Mouse (Mus musculus) WW6 (cell line): ENCODE measurements around the gene Clasrp.

ENCODE experiments used
- DNase-seq: peaks from one replicate; pipeline ENCODE4 v3.0.0-alpha.2; 2013; ENCODE audit warnings: low read depth, low spot score

Gene Clasrp

DNA sequence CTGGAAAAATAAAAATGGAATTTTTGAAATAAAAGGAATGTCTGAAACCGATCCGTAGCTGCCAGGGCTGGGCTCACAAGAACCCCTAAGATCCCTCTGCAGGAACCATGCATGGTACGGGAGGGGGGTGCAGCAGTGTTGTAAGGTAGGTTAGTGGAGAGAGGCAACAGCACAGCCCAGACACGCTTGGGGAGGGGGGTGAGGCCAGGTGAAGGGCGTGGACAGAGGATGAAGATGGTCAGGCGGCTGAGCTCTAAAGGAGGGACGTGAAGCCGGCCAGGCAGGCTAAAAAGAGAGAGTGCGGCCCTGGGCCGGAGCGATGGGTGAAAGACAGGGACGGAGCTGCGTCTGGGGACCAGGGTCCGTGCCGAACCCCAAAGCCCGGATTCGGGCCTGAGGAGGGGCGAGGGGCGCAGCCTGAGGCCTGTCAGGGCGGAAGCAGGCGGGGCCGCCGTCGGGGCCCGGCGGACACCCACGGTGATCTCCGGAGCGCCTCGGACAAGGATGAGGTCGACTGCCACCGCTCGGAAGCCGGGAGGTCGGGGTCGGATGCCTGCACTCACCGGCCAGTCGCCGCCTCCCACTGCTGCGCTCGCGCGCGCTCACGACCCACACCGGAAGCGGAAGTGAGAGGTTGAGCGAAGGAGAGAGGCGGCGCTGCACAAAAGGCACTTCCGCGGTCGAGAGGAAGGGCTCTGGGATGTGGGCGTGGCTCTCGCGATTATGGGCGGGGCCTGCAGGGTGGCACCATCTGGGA is at the start of gene Clasrp:
Gene Clasrp (minus strand): TSS at position 638 of the 757 bp plus-strand sequence.
- peak; percentile 89 for DNase-seq

DNA sequence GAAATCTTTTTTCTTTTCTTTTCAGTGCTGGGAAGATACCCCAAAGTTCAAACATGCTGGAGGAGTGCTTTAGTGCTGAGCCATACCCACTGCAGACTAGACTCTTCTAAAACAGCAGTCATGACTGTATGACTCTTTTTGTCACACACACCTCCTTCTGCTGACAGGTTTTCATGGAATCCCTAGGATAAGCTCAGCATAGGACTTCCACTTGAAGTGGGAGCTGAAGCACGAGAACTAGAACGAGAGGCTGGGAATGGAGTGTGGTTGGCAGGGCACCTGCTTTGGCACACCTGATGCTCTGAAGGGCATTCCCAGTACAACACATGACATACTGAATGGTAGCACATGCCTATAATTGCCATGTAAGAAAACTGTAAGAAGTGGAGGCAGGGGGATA is 48.3 kb upstream of the Clasrp start:
- DNase-seq = no peak

DNA sequence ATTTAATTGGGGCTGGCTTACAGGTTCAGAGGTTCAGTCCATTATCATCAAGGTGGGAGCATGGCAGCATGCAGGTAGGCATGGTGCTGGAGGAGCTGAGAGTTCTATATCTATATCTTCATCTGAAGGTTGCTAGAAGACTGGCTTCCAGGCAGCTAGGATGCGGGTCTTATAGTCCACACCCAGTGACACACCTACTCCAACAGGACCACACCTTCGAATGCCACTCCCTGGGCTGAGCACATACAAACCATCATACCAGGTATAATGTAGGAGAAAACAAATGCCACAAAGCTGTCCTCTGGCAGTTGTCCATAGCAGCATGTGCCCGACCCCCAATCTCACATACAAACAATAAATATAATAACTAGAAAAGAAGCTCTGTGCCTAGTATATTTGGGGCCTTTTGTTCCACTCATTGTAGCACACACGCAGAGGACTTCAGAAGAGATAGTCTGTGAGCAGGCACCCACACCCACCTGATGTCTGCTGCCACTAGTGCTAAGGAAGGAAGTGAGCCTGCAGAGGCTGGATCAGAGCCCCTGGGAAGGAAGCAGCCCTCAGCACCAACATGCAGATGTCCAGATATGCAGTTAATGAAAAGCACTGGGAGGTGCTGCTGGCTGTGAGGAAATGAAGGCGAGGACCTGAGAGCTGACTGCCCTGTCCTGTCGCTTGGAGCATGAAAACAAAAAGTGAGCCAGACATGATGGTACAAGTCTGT is 46.9 kb upstream of the Clasrp start:
- no peak for DNase-seq

GRCm38 (mm10) chr7:19641223-19641622 is 36.9 kb upstream of the Clasrp start:
- DNase-seq = no peak

GRCm38 (mm10) chr7:19635074-19635827 is 31.0 kb upstream of the Clasrp start:
- no peak for DNase-seq

DNA sequence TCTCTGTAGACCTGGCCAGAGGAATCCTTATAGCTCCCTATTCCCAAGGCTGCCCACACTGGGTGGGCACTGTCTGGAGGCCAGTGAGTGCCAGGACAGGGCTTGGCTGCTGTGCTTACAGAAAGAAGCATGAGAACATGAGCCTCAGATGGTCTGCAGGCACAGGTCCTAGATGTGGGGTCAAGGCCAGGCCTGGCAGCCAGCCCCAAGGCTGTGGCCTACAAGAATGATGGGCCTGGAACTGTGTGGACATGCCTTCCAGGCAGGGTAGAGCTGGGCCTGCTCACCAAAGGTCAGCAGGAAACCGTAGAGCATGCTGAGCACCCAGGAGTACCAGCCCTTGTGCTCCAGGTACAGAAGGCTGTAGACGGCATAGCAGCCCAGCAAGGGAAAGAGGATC is 30.3 kb upstream of the Clasrp start:
- DNase-seq = no peak

- DNase-seq = no peak
Measured at GRCm38 (mm10) chr7:19633855-19634254, 29.6 kb upstream of the Clasrp start.

- no peak for DNase-seq
Measured at GRCm38 (mm10) chr7:19633197-19633596, 28.9 kb upstream of the Clasrp start.

- no peak for DNase-seq
Measured at GRCm38 (mm10) chr7:19632720-19633119, 28.4 kb upstream of the Clasrp start.

DNA sequence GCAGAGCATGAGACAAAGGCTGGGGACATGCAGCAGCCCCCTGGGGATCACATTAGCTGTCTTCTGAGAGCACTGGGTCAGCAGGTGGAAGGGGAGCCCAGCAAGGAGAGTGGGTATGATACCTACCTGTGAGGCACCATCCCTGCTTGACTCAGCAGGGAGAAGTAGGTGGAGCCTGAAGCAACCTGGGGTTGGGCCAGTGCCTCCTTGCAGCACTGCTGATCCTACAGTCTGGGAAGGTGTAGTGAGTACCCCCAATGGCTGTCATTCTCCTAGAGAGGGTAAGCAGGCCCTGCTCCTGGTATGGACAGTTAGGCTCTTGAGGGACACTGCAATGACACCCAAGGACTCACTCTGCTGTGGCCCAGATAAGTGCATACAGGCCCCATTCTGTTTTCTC is 28.0 kb upstream of the Clasrp start:
- no peak for DNase-seq

DNA sequence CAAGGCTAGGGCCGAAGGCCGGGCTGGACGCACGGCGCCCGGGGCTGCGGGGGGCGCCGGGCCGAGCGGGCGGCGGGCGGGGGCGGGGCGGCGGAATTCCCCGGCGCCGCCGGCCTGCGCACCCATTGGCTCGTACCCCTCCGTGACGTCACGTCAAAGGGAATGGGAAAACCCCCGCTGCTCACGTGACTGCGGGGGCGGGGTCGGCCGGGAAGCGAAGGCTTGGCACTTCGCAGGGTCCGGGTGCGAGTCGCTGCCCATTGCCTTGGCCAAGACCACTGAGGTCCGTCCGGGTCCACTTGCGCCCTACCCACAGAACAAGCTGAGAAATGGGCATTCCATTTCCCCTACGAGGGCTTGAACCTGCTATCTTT is 25.1 kb upstream of the Clasrp start, which contains the start of gene Relb:
Gene Relb (minus strand): TSS at position 78 of the 374 bp plus-strand sequence.
- DNase-seq = peak; percentile 58

- DNase-seq = peak; percentile 98
Measured at GRCm38 (mm10) chr7:19628536-19629360, 24.5 kb upstream of the Clasrp start.

GRCm38 (mm10) chr7:19628192-19628535 is 23.9 kb upstream of the Clasrp start:
- DNase-seq = no peak

GRCm38 (mm10) chr7:19627721-19628120 is 23.4 kb upstream of the Clasrp start:
- no peak for DNase-seq

DNA sequence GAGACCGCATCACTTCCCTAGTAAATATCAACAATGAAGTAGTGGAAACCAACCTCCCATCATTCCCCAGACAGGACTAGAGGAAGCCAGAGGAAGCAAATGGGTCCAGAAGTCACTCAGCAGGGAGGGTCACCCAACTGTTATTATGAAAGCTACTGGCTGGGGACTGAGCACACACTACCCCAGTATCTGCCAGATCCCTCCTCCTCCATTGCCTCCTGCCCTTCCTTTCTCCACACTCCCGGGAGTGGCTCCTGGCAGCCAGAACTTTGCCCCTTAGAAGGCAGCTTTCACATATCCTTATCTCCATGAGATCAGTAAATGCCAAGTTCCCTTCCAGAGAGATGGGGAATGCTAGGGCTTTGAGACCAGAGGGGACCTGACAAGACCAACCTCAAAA is 19.1 kb upstream of the Clasrp start:
- DNase-seq = no peak

DNA sequence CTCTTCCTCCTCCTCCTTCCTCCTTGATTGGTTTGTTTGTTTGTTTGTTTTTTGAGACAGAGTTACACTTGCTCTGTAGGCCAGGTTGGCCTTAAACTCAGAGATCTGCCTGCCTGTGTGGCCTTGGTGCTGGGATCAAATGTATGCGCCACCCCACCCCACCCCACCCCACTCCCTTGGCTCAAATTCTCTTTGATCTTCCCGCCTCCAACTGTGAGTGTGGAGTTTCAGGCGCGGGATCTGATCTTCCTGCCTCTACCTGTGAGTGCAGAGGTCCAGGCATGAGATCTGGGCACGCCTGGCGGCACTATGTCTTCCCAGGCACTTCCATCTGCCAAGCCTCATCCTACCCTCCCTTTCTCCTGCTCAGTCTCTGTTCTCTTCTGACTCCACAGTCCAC is 18.0 kb upstream of the Clasrp start:
- DNase-seq = no peak

DNA sequence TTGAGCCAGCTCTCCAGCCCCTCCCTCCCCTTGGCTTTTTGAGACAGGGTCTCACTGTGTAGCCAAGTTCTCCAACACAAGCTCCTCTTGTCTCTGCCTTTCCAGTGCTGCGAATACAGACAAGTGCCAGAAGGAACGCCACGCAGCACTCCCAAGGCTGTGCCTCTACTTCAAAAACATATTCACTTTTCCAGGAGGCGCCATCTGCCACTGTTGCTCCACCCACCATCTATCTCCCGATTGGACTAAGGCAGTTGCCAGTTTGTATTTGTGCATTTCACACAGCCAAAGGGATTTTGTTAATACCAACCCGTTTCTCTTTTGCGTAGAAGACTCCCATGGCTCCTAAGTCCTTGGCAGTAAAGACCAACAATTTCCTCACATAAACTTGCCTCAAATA is 16.5 kb upstream of the Clasrp start:
- DNase-seq = no peak

GRCm38 (mm10) chr7:19619004-19619801 is 14.9 kb upstream of the Clasrp start:
- peak; percentile 67 for DNase-seq

GRCm38 (mm10) chr7:19615036-19615577 is 10.8 kb upstream of the Clasrp start:
- no peak for DNase-seq

DNA sequence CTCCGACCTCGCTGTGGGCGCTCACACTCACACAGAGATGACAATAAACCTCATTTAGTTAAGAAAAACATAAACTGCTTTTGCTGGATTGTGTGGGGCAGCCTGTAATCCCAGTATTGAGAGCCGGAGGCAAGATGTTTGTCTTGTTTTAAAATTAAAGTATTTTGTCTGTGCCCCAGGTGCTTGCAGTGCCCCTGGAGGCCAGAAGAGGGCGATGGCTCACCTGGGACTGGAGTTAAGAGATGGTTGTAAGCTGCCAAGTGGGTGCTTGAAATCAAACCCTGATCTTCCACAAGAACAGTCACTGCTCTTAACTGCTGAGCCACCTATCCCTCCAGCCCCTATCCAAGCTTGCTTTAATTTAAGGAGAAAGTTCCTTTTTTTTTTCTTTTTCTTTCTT is 6.7 kb upstream of the Clasrp start:
- no peak for DNase-seq
